Mouse (Mus musculus) liver, adult (tissue): ENCODE measurements at regions not wholly inside any gene's neighbourhood (a gene's known extent, or its start where the extent isn't known, plus 50 kb on each side); places are given as distances from the start of the nearest gene placed in this dataset.

Source experiments
- GATA4 ChIP-seq: IDR thresholded peaks from 2 replicates; pipeline ENCODE4 v1.6.1; 2014; ENCODE audit warnings: mild to moderate bottlenecking, low read length; ENCODE audit not compliant: insufficient replicate concordance

DNA sequence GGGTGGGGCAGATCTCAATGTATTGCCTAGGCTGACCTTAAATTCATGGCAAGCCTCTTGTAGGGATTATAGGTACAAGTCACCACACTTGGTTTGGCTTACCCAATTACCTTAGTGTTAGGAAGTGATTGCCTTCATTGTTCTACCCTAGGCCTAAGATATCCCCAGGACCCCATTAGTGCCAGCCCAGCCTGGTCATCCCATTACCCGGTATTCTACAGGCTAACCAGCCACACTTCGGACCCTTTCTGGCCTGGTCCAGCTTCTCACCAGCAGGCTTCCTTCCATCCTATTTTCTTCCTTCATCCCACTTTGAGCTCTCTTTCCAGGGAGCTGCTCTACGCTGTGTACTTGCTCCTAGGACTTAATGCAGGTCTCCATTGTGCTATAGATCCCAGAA, 59.5 kb downstream of the Tex35 start:
- no peak for TF ChIP-seq GATA4

GRCm38 (mm10) chr1:157048201-157048923, 60.1 kb downstream of the Tex35 start:
- no peak for TF ChIP-seq GATA4

DNA sequence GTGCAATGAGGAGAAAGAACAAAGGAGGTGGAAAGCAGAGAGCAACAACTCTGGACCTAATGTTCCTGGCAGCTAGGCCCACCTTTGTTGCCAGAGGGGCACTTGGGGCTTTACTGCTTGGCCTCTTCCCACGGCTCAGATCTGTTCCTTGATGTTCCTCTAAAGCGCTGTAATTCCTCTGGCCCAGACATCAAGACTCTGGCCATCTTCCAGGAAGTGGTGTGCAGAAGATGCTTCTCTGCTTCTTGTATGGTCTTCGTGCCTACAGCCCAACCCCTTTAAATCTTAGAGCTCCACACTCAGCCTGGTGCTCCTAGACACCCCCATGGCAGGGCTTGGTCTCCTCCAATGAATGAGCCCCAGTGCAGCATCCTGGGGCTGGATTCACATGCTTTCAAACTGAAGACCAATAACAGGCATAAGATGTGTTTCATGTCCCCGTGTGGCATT, 60.7 kb downstream of the Tex35 start:
- no peak for TF ChIP-seq GATA4

DNA sequence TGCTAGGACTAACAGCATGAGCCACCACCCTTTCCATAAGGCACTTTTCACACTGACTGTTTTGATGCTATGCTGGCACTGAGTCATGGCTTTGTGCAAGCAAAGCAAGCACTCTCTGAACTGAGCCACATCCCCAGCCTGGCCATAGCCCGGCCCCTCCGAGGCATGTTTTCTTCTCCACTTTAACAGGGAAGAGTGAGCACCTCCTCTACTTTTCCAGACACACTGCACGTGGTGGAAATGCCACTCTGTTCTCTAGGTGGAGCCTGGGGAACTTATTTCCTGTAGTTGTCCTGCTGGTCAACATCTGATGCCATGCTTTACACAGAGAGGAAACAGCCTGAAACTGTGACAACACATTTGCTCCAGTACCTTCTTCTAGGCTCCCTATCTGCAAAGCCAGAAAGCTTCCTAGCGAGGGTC, 61.7 kb downstream of the Tex35 start:
- no peak for TF ChIP-seq GATA4

- TF ChIP-seq GATA4: no peak
Measured at GRCm38 (mm10) chr1:157039836-157040196, 68.7 kb downstream of the Tex35 start.

DNA sequence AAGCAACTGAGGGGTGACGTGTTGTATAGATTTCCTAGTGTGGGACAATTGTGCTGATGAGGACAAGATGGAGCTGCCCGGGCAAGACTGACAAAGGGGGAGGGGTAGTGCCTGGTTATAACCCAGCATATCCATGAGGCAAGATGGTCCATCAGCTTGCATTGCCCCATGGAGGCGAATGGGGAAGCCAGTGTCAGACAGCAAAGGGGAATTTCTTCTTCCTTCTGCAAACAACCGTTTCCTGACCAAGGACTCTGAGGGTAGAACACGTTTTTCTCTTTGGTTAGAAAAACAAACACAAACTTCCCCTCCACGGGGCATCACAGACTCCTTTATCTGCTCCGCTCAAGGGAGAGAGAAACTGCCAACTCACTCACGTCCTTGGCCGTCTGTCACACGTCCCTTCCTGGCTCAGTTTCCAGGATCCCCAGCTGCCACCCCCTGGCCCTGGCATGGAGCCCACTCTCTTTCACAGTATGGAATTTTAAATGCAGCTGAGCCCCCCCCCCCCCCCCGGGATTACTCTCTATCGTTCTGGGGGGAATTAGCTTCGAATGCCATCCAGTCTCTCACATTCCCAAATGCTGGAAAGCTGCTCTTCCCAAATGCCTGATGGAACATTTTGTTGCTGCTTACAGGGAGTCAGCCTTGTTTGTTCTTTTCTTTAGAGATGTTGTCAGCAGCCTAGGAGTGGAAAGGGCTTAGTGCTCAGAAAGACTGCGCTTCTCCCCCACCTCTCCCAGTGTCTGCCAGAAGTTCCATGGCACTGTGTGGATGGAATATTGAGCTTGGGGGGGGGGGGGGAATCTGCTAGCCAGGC, 69.3 kb downstream of the Tex35 start:
- TF ChIP-seq GATA4: no peak

DNA sequence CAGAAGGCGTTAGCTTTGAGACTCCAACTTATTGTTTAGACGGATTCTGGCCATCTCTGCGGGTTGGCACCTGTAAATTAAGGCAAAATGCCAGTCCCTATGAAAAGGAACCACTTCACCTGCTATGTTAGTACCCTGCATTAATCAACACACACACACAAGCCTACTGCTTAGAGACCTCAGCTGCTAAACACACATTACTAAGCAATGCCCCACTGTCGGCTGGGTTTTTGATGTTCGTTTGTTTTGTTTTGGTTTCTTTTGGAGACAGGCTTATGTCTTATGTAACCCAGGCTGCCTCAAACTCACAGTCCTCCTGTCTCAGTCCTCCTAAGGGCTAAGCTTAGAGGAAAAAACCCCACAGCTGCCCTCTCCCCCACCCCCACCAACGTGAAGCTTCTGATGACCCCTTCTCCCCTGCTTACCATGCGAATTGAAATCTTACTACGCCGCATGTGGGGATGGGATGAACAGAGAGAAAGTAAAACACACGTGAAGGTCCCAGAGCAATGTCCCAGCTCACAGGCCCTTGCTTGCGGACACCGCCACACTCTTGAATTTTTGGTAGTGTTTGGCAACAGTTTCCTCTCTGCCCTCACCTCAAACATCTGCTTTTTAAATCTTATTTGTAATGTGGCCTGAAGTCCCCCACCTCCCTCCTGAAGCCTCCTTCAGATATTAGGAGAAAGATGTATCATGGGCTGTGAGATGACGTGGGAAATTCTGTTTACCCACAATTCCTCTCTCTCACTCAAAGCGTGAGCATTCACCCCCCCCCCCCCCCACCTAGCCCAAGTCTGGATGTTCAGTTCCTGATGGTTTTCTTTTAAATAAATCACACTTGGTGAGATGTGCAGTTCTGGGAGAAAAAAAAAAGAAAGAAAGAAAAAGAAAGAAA, 70.1 kb downstream of the Tex35 start:
- TF ChIP-seq GATA4: no peak

DNA sequence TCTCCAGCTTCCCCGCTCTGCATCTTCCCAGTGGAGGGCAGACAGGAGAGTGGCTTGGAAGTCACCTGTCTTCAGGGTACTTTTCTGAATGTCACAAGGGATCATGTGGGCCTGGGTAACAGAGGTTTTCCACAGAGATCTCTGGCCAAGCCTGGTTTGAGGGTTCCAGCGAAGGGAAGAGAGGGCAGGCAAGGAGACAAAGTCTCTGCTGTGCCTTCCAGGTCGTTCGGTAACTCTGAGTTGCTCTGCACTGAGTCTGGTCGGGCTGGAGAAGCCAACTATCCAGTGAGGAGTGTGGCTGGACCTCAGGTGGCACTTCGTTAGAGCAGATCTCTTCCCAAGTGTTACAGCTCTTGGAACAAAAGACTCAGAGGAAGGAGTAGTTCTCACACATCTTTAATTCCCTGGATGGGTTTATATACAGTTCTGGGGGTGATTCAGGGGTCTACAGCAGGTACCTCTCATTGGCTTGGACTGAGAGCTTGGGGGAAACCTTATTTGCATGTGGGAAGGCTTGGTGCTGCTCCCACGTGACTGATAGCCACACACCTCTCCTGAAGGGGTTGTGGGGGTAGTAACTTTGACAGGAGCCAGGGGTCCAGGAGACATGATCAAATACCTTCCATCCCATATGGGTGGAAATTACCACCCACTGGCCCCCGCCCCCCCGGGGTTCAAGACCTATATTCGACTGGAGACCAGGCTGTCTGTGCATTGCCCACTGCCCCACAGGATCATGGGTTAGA, 71.1 kb downstream of the Tex35 start:
- TF ChIP-seq GATA4: no peak

DNA sequence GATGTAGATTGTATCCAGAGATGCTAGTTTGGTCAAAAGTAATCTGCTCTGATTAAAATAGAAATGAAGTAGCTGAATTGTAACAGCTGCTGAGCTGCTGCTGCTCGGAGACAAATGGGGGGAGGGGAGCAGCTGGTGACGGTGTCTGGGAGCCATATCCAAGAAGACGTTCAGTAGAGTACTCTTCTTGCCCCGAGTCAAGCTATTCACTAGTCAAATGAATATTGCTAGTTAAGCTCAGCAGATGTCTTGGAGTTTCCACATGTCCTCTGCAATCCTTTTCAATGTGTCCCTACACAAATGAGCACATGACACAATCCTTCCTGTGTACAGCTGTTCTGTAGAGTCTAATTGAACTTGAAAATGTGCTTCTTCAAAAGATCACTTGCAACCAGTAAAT, 71.7 kb downstream of the Tex35 start:
- no peak for TF ChIP-seq GATA4

- TF ChIP-seq GATA4: no peak
Measured at GRCm38 (mm10) chr1:157028682-157029081, 79.8 kb downstream of the Tex35 start.

DNA sequence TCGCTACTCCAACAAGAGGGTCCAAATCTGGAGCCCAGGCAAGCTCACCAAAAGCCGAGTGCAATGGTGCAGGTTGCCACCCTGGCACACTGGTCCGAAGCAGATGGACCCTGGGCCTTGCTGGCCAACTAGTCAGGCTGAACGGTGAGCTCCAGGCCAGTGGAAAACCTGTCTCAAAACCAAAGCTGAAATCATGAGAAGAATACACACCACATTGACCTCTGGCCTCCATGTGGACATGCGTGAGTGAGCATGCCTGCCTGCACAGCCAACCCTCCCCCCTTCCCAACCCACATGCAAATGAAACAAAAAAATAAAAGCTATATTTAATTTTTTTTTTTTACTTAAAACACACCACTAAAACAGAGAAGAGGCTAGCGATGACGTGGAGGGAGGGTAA, 80.8 kb downstream of the Tex35 start:
- TF ChIP-seq GATA4: no peak

- TF ChIP-seq GATA4: no peak
Measured at GRCm38 (mm10) chr1:157023462-157023861, 84.0 kb upstream of the Ralgps2 start.

DNA sequence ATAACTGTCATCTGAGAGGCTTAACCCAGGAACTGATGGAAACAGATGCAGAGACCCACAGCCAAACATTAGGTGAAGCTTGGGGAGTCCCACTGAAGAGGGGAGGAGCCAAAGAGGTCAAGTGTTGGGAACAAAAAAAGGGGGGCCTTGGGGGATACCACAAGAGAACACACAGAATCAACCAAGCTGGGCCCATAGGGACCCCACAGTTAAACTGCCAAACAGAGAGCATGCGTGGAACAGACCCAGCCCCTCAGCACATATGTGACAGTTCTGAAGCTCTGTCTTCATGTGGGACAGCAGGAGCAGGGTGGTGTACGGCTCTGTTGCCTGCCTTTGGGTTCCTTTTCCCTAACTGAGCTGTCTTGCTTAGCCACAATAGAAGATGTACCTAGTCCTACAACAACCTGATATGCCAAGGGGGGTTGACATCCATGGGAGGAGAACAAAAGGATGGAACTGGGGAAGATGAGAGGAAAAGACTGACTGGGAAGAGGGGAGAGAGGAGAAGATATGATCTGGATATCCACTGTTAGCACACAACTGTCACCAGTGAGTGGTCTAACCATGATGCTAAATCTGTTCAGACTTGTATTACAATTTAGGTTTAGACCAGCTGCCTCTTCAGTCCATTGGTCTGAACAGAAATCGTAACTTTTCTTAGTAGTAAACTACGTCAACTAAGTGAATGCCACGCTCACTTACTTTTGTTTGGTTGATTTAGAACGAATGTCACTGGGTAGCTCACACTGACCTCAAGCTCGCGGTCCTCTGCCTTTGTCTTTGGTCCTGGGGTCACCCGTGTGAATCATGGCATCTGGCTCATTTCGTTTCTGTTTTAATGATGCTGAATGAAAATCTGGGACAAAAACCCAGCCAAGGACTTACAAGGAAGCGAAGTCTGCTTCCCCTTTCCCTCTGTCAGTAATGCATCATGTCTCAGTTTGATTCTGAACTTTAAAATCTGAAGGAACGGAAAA, 83.3 kb upstream of the Ralgps2 start:
- TF ChIP-seq GATA4: no peak

DNA sequence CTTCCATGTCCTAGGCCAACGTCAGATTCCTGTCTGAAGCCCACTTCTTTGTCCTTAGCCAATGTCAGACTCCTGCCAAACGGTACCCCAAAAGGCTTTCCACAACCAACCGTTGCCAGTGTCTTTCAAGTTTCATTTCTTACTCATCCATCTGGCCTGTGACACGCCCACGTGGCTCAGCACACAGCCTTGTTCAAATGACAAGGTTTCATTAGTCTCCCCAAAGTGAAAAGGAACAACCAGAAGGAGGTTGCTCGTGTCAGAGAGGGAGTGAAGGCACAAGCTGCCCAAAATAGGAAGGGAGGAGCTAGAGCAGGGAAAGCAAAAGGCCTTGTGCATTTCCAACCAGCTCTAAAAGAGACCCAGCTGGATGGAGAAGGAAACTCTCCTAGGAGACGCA, 80.5 kb upstream of the Ralgps2 start:
- no peak for TF ChIP-seq GATA4
